Mouse (Mus musculus): ENCODE results near the gene Prdm16.

GRCm38 (mm10) chr4:154331271-154331670 is 305.4 kb downstream of the Prdm16 start:
- no peak for TF ChIP-seq SRF (IDR thresholded peaks at IDR 0.05; ENCODE audit: control insufficient read depth, insufficient read length, low read depth)
- no peak for TF ChIP-seq MAX (IDR thresholded peaks at IDR 0.05; ENCODE audit: low read depth)
- no peak for TF ChIP-seq POLR2A (IDR thresholded peaks at IDR 0.05; ENCODE audit: insufficient read length, low read depth)
- TF ChIP-seq E2F4 (IDR thresholded peaks at IDR 0.05; ENCODE audit: insufficient read depth) = no peak

All from myocyte (in vitro differentiated cells).